Mouse (Mus musculus): ENCODE data around the gene Mrps34. TPM values are rescaled to one million over a fixed set of nuclear protein-coding genes. Genes with fewer than 3 reads are reported as not detected.
"Not testable (repeated sequence)": the region's sequence is repeated elsewhere in the genome, so short reads cannot be mapped to it uniquely, and the experiment has no call there.

Gene Mrps34
- total and polyA plus RNA-seq, 3 experiments, result 21.1 to 82.8 (median 28.8) TPM

DNA sequence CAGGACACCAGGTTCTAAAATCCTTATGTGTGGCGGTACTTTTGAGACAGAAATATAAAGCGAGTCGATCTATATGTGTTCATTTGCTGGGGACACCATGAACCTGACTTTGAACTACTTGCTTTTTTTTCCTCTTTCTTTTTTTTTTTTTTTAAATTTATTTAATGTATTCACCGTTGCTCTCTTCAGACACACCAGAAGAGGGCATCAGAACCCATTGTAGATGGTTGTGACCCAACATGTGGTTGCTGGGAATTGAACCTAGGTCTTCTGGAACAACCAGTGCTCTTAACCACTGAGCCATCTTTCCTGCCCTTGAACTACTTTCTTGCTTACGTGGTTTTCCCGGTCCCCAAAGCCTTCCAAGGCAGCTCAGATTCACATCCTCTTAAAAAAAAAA is 42.4 kb downstream of the Mrps34 start:
- no peaks in the 10 kb centered on the region for H3K27me3 ChIP-seq (ENCODE audit: insufficient read depth, low read length)
- ATAC-seq (ENCODE audit: extremely low read depth, insufficient number of reproducible peaks, low FRiP score, poor library complexity, severe bottlenecking) (no peak), DNase-seq (ENCODE audit: low spot score) (no peak)
- H3K36me3 ChIP-seq (replicated peaks), result peaks cover 55% of the 10 kb centered on the region
- H3K4me1 ChIP-seq (ENCODE audit: insufficient read depth, low read depth, low read length), result peaks cover 43% of the 10 kb centered on the region
- peak overlapping the region; percentile 90 for H3K4me3 ChIP-seq (ENCODE audit: low read depth, low read length)
- no peak for TF ChIP-seq GATA2 (IDR thresholded peaks at IDR 0.05; ENCODE audit: borderline replicate concordance, low read depth, low read length)
- TF ChIP-seq POLR2AphosphoS5 (IDR thresholded peaks at IDR 0.05; ENCODE audit: insufficient replicate concordance, low read depth, low read length), result no peak
- no peak for TF ChIP-seq TAL1 (conservative IDR thresholded peaks at IDR 0.05; ENCODE audit: low read depth, low read length)
- no peak for TF ChIP-seq CTCF (IDR thresholded peaks at IDR 0.05; ENCODE audit: low read depth, low read length)
- no peak for TF ChIP-seq GATA1 (IDR thresholded peaks at IDR 0.05; ENCODE audit: borderline replicate concordance, low read length)
- H3K9me3 ChIP-seq (replicated peaks), result no peaks in the 10 kb centered on the region

GRCm38 (mm10) chr17:24942453-24942852 is 47.5 kb downstream of the Mrps34 start:
- DNase-seq (ENCODE audit: low spot score); ATAC-seq (ENCODE audit: extremely low read depth, insufficient number of reproducible peaks, low FRiP score, poor library complexity, severe bottlenecking); H3K4me1 ChIP-seq (ENCODE audit: insufficient read depth, low read depth, low read length); H3K4me3 ChIP-seq (ENCODE audit: low read depth, low read length); H3K27me3 ChIP-seq (ENCODE audit: insufficient read depth, low read length); H3K9me3 ChIP-seq (replicated peaks): not testable (repeated sequence)
- peaks cover 73% of the 10 kb centered on the region for H3K36me3 ChIP-seq (replicated peaks)

- no peak for TF ChIP-seq POLR2AphosphoS5 (IDR thresholded peaks at IDR 0.05; ENCODE audit: insufficient replicate concordance, low read depth, low read length)
- no peak for TF ChIP-seq TAL1 (conservative IDR thresholded peaks at IDR 0.05; ENCODE audit: low read depth, low read length)
- no peak for TF ChIP-seq CTCF (IDR thresholded peaks at IDR 0.05; ENCODE audit: low read depth, low read length)
- no peak for TF ChIP-seq GATA1 (IDR thresholded peaks at IDR 0.05; ENCODE audit: borderline replicate concordance, low read length)
- no peak for TF ChIP-seq GATA2 (IDR thresholded peaks at IDR 0.05; ENCODE audit: borderline replicate concordance, low read depth, low read length)
- H3K4me1 ChIP-seq (ENCODE audit: insufficient read depth, low read depth, low read length), result peaks cover 4% of the 10 kb centered on the region; the same call in 1 of the 2 replicates
- H3K36me3 ChIP-seq (replicated peaks), result peaks cover 73% of the 10 kb centered on the region
- H3K27me3 ChIP-seq (ENCODE audit: insufficient read depth, low read length), result no peaks in the 10 kb centered on the region
- DNase-seq (ENCODE audit: low spot score) (no peak), ATAC-seq (ENCODE audit: extremely low read depth, insufficient number of reproducible peaks, low FRiP score, poor library complexity, severe bottlenecking) (no peak)
- no peaks in the 10 kb centered on the region for H3K9me3 ChIP-seq (replicated peaks)
- H3K4me3 ChIP-seq (ENCODE audit: low read depth, low read length), result no peak overlapping the region
Observed at GRCm38 (mm10) chr17:24943036-24943435, 48.1 kb downstream of the Mrps34 start.

DNA sequence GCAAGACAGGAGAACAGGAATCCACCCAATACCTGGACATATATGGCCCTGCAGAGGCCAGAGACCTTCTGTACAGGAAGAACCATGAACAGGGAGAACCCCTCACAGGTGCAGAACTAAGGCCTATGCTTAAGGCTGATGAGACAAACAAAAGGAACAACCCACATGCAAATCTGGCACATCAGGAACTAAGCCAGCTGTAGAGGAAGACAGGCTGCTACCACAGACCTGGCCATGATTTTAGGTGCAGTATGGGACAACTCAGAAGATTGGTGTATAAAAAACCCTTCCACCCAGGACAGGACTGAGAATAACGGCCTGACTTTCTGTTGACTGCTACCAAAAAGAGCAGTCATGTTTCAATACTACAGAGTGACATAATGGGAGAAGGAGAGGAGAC is 48.7 kb downstream of the Mrps34 start:
- H3K9me3 ChIP-seq (replicated peaks); H3K4me1 ChIP-seq (ENCODE audit: insufficient read depth, low read depth, low read length); H3K4me3 ChIP-seq (ENCODE audit: low read depth, low read length); H3K27me3 ChIP-seq (ENCODE audit: insufficient read depth, low read length); DNase-seq (ENCODE audit: low spot score); ATAC-seq (ENCODE audit: extremely low read depth, insufficient number of reproducible peaks, low FRiP score, poor library complexity, severe bottlenecking): not testable (repeated sequence)
- peaks cover 76% of the 10 kb centered on the region for H3K36me3 ChIP-seq (replicated peaks)

Other genes with a start within 250 kb of the Mrps34 start
Only the 20 nearest of the 29 such genes appear.
- 9.2 and 17.8 TPM in 2 replicates for gene Tbl3, start 187.5 kb upstream of the Mrps34 start, total RNA-seq (2014; fragmentation: Nextera tagmentation)
- 27.7 and 34.0 TPM in 2 replicates for gene Tbl3, start 187.5 kb upstream of the Mrps34 start, total RNA-seq (2017)
- 15.6 and 25.2 TPM in 2 replicates for gene Tbl3, start 187.5 kb upstream of the Mrps34 start, polyA plus RNA-seq (2012)
- gene Rnf151, start 177.1 kb upstream of the Mrps34 start, total RNA-seq (2014; fragmentation: Nextera tagmentation), result not detected in 2 replicates
- gene Rnf151, start 177.1 kb upstream of the Mrps34 start, total RNA-seq (2017), result 0.23 TPM in 1 of 2 replicates, not detected in the other
- gene Rnf151, start 177.1 kb upstream of the Mrps34 start, polyA plus RNA-seq (2012), result 0.13 and 0.17 TPM in 2 replicates
- gene Rps2, start 177.0 kb upstream of the Mrps34 start, total RNA-seq (2014; fragmentation: Nextera tagmentation), result 3,970 and 4,105 TPM in 2 replicates
- gene Rps2, start 177.0 kb upstream of the Mrps34 start, total RNA-seq (2017), result 950 and 975 TPM in 2 replicates
- 2,688 and 3,723 TPM in 2 replicates for gene Rps2, start 177.0 kb upstream of the Mrps34 start, polyA plus RNA-seq (2012)
- 54.6 and 63.5 TPM in 2 replicates for gene Ndufb10, start 170.6 kb upstream of the Mrps34 start, total RNA-seq (2014; fragmentation: Nextera tagmentation)
- gene Ndufb10, start 170.6 kb upstream of the Mrps34 start, total RNA-seq (2017), result 185 and 206 TPM in 2 replicates
- gene Ndufb10, start 170.6 kb upstream of the Mrps34 start, polyA plus RNA-seq (2012), result 372 and 429 TPM in 2 replicates
- gene Rpl3l, start 167.3 kb upstream of the Mrps34 start, total RNA-seq (2014; fragmentation: Nextera tagmentation), result not detected in 2 replicates
- 0.17 TPM in 1 of 2 replicates, not detected in the other for gene Rpl3l, start 167.3 kb upstream of the Mrps34 start, total RNA-seq (2017)
- gene Rpl3l, start 167.3 kb upstream of the Mrps34 start, polyA plus RNA-seq (2012), result 0.07 TPM in 1 of 2 replicates, not detected in the other
- gene Msrb1, start 158.5 kb upstream of the Mrps34 start, total RNA-seq (2014; fragmentation: Nextera tagmentation), result 62.0 and 76.8 TPM in 2 replicates
- 34.6 and 39.2 TPM in 2 replicates for gene Msrb1, start 158.5 kb upstream of the Mrps34 start, total RNA-seq (2017)
- gene Msrb1, start 158.5 kb upstream of the Mrps34 start, polyA plus RNA-seq (2012), result 10.1 and 14.6 TPM in 2 replicates
- gene Hs3st6, start 142.1 kb upstream of the Mrps34 start, total RNA-seq (2014; fragmentation: Nextera tagmentation), result not detected in 2 replicates
- gene Hs3st6, start 142.1 kb upstream of the Mrps34 start, total RNA-seq (2017), result not detected in 2 replicates
- gene Hs3st6, start 142.1 kb upstream of the Mrps34 start, polyA plus RNA-seq (2012), result not detected in 2 replicates
- 7.6 and 8.4 TPM in 2 replicates for gene Meiob, start 90.8 kb upstream of the Mrps34 start, total RNA-seq (2014; fragmentation: Nextera tagmentation)
- 1.9 and 2.1 TPM in 2 replicates for gene Meiob, start 90.8 kb upstream of the Mrps34 start, total RNA-seq (2017)
- gene Meiob, start 90.8 kb upstream of the Mrps34 start, polyA plus RNA-seq (2012), result 0.07 and 0.13 TPM in 2 replicates
- gene Hagh, start 55.0 kb upstream of the Mrps34 start, total RNA-seq (2014; fragmentation: Nextera tagmentation), result 16.8 and 22.3 TPM in 2 replicates
- 30.4 and 34.7 TPM in 2 replicates for gene Hagh, start 55.0 kb upstream of the Mrps34 start, total RNA-seq (2017)
- gene Hagh, start 55.0 kb upstream of the Mrps34 start, polyA plus RNA-seq (2012), result 22.1 and 22.3 TPM in 2 replicates
- gene Fahd1, start 44.8 kb upstream of the Mrps34 start, total RNA-seq (2014; fragmentation: Nextera tagmentation), result 7.9 and 10.8 TPM in 2 replicates
- 16.1 TPM in 2 replicates for gene Fahd1, start 44.8 kb upstream of the Mrps34 start, total RNA-seq (2017)
- gene Fahd1, start 44.8 kb upstream of the Mrps34 start, polyA plus RNA-seq (2012), result 3.9 and 4.5 TPM in 2 replicates
- not detected in 2 replicates for gene Igfals, start 29.1 kb upstream of the Mrps34 start, total RNA-seq (2014; fragmentation: Nextera tagmentation)
- 0.12 and 0.16 TPM in 2 replicates for gene Igfals, start 29.1 kb upstream of the Mrps34 start, total RNA-seq (2017)
- 0.10 and 0.12 TPM in 2 replicates for gene Igfals, start 29.1 kb upstream of the Mrps34 start, polyA plus RNA-seq (2012)
- 92.9 and 95.7 TPM in 2 replicates for gene Nubp2, start 8.8 kb upstream of the Mrps34 start, total RNA-seq (2014; fragmentation: Nextera tagmentation)
- gene Nubp2, start 8.8 kb upstream of the Mrps34 start, total RNA-seq (2017), result 46.9 and 58.5 TPM in 2 replicates
- 79.9 and 103 TPM in 2 replicates for gene Nubp2, start 8.8 kb upstream of the Mrps34 start, polyA plus RNA-seq (2012)
- gene Spsb3, start 8.5 kb upstream of the Mrps34 start, total RNA-seq (2014; fragmentation: Nextera tagmentation), result 10.9 and 12.8 TPM in 2 replicates
- 15.9 and 19.7 TPM in 2 replicates for gene Spsb3, start 8.5 kb upstream of the Mrps34 start, total RNA-seq (2017)
- gene Spsb3, start 8.5 kb upstream of the Mrps34 start, polyA plus RNA-seq (2012), result 35.1 and 42.6 TPM in 2 replicates
- gene Eme2, start within 50 bp of the Mrps34 start, total RNA-seq (2014; fragmentation: Nextera tagmentation), result 3.4 and 6.5 TPM in 2 replicates
- gene Eme2, start within 50 bp of the Mrps34 start, total RNA-seq (2017), result 18.2 and 19.4 TPM in 2 replicates
- gene Eme2, start within 50 bp of the Mrps34 start, polyA plus RNA-seq (2012), result 9.4 and 12.1 TPM in 2 replicates
- gene Nme3, start 1.4 kb downstream of the Mrps34 start, total RNA-seq (2014; fragmentation: Nextera tagmentation), result 5.6 and 9.5 TPM in 2 replicates
- gene Nme3, start 1.4 kb downstream of the Mrps34 start, total RNA-seq (2017), result 29.0 and 32.5 TPM in 2 replicates
- 20.2 and 26.8 TPM in 2 replicates for gene Nme3, start 1.4 kb downstream of the Mrps34 start, polyA plus RNA-seq (2012)
- gene Mapk8ip3, start 41.9 kb downstream of the Mrps34 start, total RNA-seq (2014; fragmentation: Nextera tagmentation), result 61.3 and 122 TPM in 2 replicates
- gene Mapk8ip3, start 41.9 kb downstream of the Mrps34 start, total RNA-seq (2017), result 35.4 and 39.7 TPM in 2 replicates
- gene Mapk8ip3, start 41.9 kb downstream of the Mrps34 start, polyA plus RNA-seq (2012), result 24.7 and 32.4 TPM in 2 replicates
- 79.9 and 83.5 TPM in 2 replicates for gene Jpt2, start 65.6 kb downstream of the Mrps34 start, total RNA-seq (2014; fragmentation: Nextera tagmentation)
- gene Jpt2, start 65.6 kb downstream of the Mrps34 start, total RNA-seq (2017), result 71.2 and 72.3 TPM in 2 replicates
- gene Jpt2, start 65.6 kb downstream of the Mrps34 start, polyA plus RNA-seq (2012), result 25.9 and 28.8 TPM in 2 replicates
- gene Cramp1l, start 120.7 kb downstream of the Mrps34 start, total RNA-seq (2014; fragmentation: Nextera tagmentation), result 37.7 and 39.5 TPM in 2 replicates
- 8.6 and 8.9 TPM in 2 replicates for gene Cramp1l, start 120.7 kb downstream of the Mrps34 start, total RNA-seq (2017)
- gene Cramp1l, start 120.7 kb downstream of the Mrps34 start, polyA plus RNA-seq (2012), result 14.0 and 14.9 TPM in 2 replicates
- 17.7 and 37.9 TPM in 2 replicates for gene Ift140, start 121.0 kb downstream of the Mrps34 start, total RNA-seq (2014; fragmentation: Nextera tagmentation)
- gene Ift140, start 121.0 kb downstream of the Mrps34 start, total RNA-seq (2017), result 13.5 and 17.9 TPM in 2 replicates
- gene Ift140, start 121.0 kb downstream of the Mrps34 start, polyA plus RNA-seq (2012), result 9.6 and 9.9 TPM in 2 replicates
- not detected in 2 replicates for gene Tmem204, start 188.5 kb downstream of the Mrps34 start, total RNA-seq (2014; fragmentation: Nextera tagmentation)
- 0.11 and 0.17 TPM in 2 replicates for gene Tmem204, start 188.5 kb downstream of the Mrps34 start, total RNA-seq (2017)
- gene Tmem204, start 188.5 kb downstream of the Mrps34 start, polyA plus RNA-seq (2012), result not detected in 2 replicates